Mouse (Mus musculus) left cerebral cortex, adult 18-20 months (tissue): ENCODE data around the gene Mars2. TPM values are rescaled to one million over a fixed set of nuclear protein-coding genes. Genes with fewer than 3 reads are reported as not detected.
A peak's percentile ranks its signal among the peaks of the same experiment; 100 is the strongest.

ENCODE experiments used
- DNase-seq, 2 experiments: peaks; one replicate each; pipeline ENCODE4 v3.0.0; 2021 to 2022; ENCODE audit warnings: low spot score in 2 of 2, mixed read lengths in 1 of 2
- total RNA-seq, 2 experiments: library from RNA; stranded (reverse); gene quantifications; 2 replicates each; pipeline ENCODE4 v1.2.3; 2021

Gene Mars2
- total RNA-seq, 2 experiments from 2014 or later, result 8.7 to 10.1 TPM

DNA sequence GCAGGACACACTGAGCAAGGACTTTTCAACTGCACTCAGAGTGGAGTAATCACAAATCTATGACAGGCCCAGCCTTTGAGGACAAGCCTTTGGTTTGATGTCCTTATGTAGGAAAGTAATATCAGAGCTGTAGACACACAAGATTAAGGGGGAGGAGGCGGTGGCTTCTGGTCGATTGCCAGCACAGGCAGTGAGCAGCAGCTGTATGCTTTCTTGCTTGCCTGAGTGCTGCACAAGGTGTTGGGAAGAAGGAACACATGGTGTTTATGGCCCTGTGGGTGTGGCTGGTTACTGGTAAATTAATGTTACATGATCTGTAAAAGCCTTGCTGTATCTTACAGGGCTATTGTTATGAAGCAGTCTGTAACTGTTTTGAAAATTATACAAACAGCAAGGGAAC lies 19.8 kb upstream of the Mars2 start:
- DNase-seq, result no peak

- DNase-seq, result peak in 1 of 2 experiments; percentile 17
These were observed 15.6 kb upstream of the Mars2 start for GRCm38 (mm10) chr1:55221352-55221751.

- no peak for DNase-seq
These were observed 14.0 kb upstream of the Mars2 start for GRCm38 (mm10) chr1:55223026-55223425.

- no peak for DNase-seq
These were observed 12.9 kb upstream of the Mars2 start for GRCm38 (mm10) chr1:55224111-55224510.

DNA sequence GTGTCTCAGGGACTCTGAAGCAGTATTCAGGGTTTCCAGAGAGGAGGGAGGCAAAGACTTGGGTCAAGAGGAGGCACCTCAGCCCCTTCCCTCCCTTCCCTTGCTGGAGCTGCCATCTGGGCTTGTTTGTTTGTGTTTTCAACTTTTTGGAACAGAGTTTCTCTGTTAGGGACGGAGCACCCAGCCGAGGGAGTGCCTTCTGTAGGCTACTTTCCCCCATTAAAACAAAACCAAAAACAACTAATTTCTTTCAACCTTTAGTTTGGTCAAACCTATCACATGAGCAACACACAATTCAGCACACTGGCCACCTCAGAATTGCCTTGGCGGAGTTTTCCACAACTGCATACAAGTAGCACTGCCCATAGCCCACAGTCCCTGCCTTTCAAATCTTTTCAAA lies 11.6 kb upstream of the Mars2 start:
- no peak for DNase-seq

GRCm38 (mm10) chr1:55226011-55226857 lies 10.7 kb upstream of the Mars2 start, which contains the start of gene Rftn2:
TSS of gene Rftn2 (minus strand) at chr1:55226782.
- DNase-seq, result peak in 1 of 2 experiments; percentile 17

DNA sequence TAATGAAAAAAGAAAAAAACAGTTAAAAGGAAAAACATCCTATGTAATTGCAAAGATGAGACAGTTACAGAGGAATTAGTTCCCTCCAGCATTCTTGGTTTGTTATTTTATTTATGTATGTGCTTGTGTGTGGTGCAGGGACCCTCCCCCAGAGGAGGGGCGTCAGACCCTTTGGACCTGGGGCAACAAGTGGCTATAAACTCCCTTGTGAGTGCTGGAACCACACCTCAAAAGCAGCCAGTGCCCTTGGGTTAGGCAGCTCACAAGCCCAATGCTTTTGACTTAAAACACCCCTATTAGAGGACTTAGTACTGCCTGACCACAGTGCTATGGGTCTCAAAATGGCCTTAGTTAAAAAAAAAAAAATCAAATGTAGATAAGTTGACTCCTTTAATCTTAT lies 9.6 kb upstream of the Mars2 start:
- DNase-seq, result no peak

- DNase-seq, result no peak
These were observed 8.6 kb upstream of the Mars2 start for GRCm38 (mm10) chr1:55228256-55228884.

DNA sequence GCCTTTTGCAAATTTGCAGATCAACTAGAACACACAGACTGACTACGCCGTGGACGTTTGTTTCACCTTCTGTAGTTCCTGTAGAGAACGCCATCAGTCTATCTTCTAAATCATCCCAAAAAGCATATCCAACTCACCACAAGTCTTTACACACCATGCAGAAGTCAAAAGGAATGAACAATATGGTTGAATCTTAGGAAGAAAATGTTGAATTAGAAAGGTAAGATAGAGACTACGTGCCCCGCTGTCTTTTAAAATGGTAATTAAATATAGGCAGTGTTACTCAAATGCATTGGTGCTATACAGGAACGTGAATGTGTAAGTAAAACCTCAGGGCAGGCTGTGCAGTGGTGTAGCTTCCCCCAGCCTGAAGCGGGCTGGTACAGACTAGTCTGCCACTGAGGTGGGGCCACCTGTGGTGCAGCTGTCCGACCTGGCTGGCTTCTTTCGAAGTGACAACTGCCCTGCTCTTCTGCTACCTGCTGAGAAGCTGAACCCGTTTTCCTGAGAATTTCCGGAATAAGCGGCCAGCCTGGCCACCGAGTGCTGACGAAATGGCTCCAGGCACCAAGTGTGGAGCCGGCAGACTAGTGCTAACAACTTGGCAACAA lies 2.0 kb upstream of the Mars2 start:
- no peak for DNase-seq

- no peak for DNase-seq
These were observed 490 bp upstream of the Mars2 start for GRCm38 (mm10) chr1:55236487-55236886.

GRCm38 (mm10) chr1:55237643-55238161 lies 725 bp downstream of the Mars2 start:
- peak in 1 of 2 experiments; percentile 38 for DNase-seq

GRCm38 (mm10) chr1:55238496-55238895 lies 1.5 kb downstream of the Mars2 start:
- peak in 1 of 2 experiments; percentile 9 for DNase-seq

DNA sequence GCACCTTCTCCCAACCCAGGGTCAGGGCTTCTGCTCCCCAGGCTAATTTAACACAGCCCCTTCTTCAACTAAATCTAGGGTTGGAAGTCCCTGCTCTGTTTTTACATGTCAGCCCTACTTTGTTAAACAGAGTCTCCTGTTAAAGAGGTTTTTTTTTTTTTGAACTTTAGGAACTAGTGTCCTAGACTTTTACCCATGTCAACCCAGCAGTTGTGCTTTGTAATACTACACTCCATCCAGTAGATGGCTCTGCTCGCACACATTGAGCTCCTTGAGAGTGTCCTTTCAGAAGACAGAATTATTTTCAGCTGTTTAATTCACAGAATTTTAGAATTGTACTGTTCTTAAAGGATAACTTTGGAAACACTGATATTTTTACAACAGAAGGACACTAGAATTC lies 2.3 kb downstream of the Mars2 start:
- peak in 1 of 2 experiments; percentile 24 for DNase-seq

GRCm38 (mm10) chr1:55246374-55246773 lies 9.4 kb downstream of the Mars2 start:
- DNase-seq, result no peak

GRCm38 (mm10) chr1:55264385-55264784 lies 27.4 kb downstream of the Mars2 start:
- DNase-seq, result no peak

- DNase-seq, result no peak
These were observed 28.5 kb downstream of the Mars2 start for GRCm38 (mm10) chr1:55265447-55265846.

GRCm38 (mm10) chr1:55279081-55279480 lies 42.1 kb downstream of the Mars2 start:
- DNase-seq, result no peak

Other genes with a start within 250 kb of the Mars2 start
- gene Sf3b1, start 209.7 kb upstream of the Mars2 start, total RNA-seq, result 100 to 1,000 TPM; 141 to 148 TPM
- gene Coq10b, start 184.4 kb upstream of the Mars2 start, total RNA-seq, result 10 to 100 TPM; 32.2 to 34.1 TPM
- gene Hspe1, start 149.0 kb upstream of the Mars2 start, total RNA-seq, result 10 to 100 TPM; 88.8 to 95.2 TPM
- 100 to 1,000 TPM; 163 to 173 TPM for gene Hspd1, start 148.9 kb upstream of the Mars2 start, total RNA-seq
- gene Mob4, start 105.9 kb upstream of the Mars2 start, total RNA-seq, result 10 to 100 TPM; 55.3 to 59.4 TPM
- gene Rftn2, start 10.4 kb upstream of the Mars2 start, total RNA-seq, result 10 to 100 TPM; 21.9 to 25.1 TPM
- not detected for gene Boll, start 126.3 kb downstream of the Mars2 start, total RNA-seq
- gene Plcl1, start 168.7 kb downstream of the Mars2 start, total RNA-seq, result 10 to 100 TPM; 22.8 to 23.7 TPM